Mouse (Mus musculus) MEL (cell line): ENCODE measurements at regions not wholly inside any gene's neighbourhood (a gene's known extent, or its start where the extent isn't known, plus 50 kb on each side); places are given as distances from the start of the nearest gene placed in this dataset.

Source experiments
- DNase-seq: peaks from one replicate; pipeline ENCODE4 v3.0.0; 2011; ENCODE audit warnings: low read depth, low spot score
- H3K27ac ChIP-seq: 2 replicates; pipeline ENCODE4 v1.5.1; 2012; ENCODE audit warnings: low read depth, mild to moderate bottlenecking, control low read depth, low read length, moderate library complexity; ENCODE audit not compliant: control insufficient read depth
- H3K27me3 ChIP-seq, 2 experiments: fragments of 150-350 bp in 1 of 2; sonication (generic) in 1 of 2; 2 replicates each; pipeline ENCODE4 v1.6.1; 2012; ENCODE audit warnings: low read length in 2 of 2, mild to moderate bottlenecking in 2 of 2, improper control_type of control experiment in 1 of 2, moderate library complexity in 1 of 2; ENCODE audit not compliant: insufficient read depth in 2 of 2, control insufficient read depth in 1 of 2
- H3K36me3 ChIP-seq, 2 experiments: 2 replicates each; pipeline ENCODE4 v1.6.1; 2012 to 2014; ENCODE audit warnings: low read length in 2 of 2, improper control_type of control experiment in 1 of 2, inconsistent platforms in 1 of 2, mild to moderate bottlenecking in 1 of 2; ENCODE audit not compliant: insufficient read depth in 2 of 2, control insufficient read depth in 1 of 2
- H3K4me1 ChIP-seq, 2 experiments: fragments of 150-350 bp in 1 of 2; sonication (generic) in 1 of 2; 2 replicates each; pipeline ENCODE4 v1.6.1; 2012; ENCODE audit warnings: low read length in 2 of 2, improper control_type of control experiment in 1 of 2, mild to moderate bottlenecking in 1 of 2; ENCODE audit not compliant: insufficient read depth in 2 of 2, control insufficient read depth in 1 of 2
- H3K4me3 ChIP-seq, 2 experiments: fragments of 150-350 bp in 1 of 2; sonication (generic) in 1 of 2; 2 replicates each; pipeline ENCODE4 v1.5.1; 2012; ENCODE audit warnings: low read depth in 2 of 2, low read length in 2 of 2, mild to moderate bottlenecking in 2 of 2, moderate library complexity in 2 of 2, control low read depth in 1 of 2, improper control_type of control experiment in 1 of 2; ENCODE audit not compliant: control insufficient read depth in 1 of 2, insufficient read depth in 1 of 2
- H3K79me2 ChIP-seq: 2 replicates; pipeline ENCODE4 v1.6.1; 2012; ENCODE audit warnings: mild to moderate bottlenecking, low read length, moderate library complexity; ENCODE audit not compliant: control insufficient read depth, poor library complexity, insufficient read depth
- H3K9ac ChIP-seq: 2 replicates; pipeline ENCODE4 v1.6.1; 2012; ENCODE audit warnings: low read depth, mild to moderate bottlenecking, control low read depth, low read length, moderate library complexity; ENCODE audit not compliant: control insufficient read depth, poor library complexity, severe bottlenecking
- H3K9me3 ChIP-seq: fragments of 150-350 bp; sonication (generic); replicated peaks from 2 replicates; pipeline ENCODE4 v1.6.1; 2012; ENCODE audit warnings: mild to moderate bottlenecking, low read length, improper control_type of control experiment, moderate library complexity; ENCODE audit not compliant: insufficient read depth
- CHD1 ChIP-seq: IDR thresholded peaks from 2 replicates; pipeline ENCODE4 v1.6.1; 2012; ENCODE audit warnings: low read depth, mild to moderate bottlenecking, inconsistent platforms, low read length, improper control_type of control experiment
- CHD2 ChIP-seq: IDR thresholded peaks from 2 replicates; pipeline ENCODE4 v1.6.1; 2011; ENCODE audit warnings: low read length, improper control_type of control experiment
- E2F4 ChIP-seq: IDR thresholded peaks from 2 replicates; pipeline ENCODE4 v1.6.1; 2011; ENCODE audit warnings: low read depth, low read length, improper control_type of control experiment, borderline replicate concordance
- ELF1 ChIP-seq: IDR thresholded peaks from 2 replicates; pipeline ENCODE4 v1.6.1; 2014; ENCODE audit warnings: low read depth, mild to moderate bottlenecking, inconsistent platforms, low read length, improper control_type of control experiment, moderate library complexity
- EP300 ChIP-seq, 2 experiments: IDR thresholded peaks; 2 replicates each; pipeline ENCODE4 v1.6.1; 2011; ENCODE audit warnings: improper control_type of control experiment in 2 of 2, low read length in 2 of 2, low read depth in 1 of 2, mild to moderate bottlenecking in 1 of 2
- GATA1 ChIP-seq: IDR thresholded peaks from 2 replicates; pipeline ENCODE4 v1.6.1; 2011; ENCODE audit warnings: low read depth, low read length, improper control_type of control experiment
- KAT2A ChIP-seq: conservative IDR thresholded peaks from 2 replicates; pipeline ENCODE4 v1.6.1; 2012; ENCODE audit warnings: low read depth, low read length, improper control_type of control experiment, inconsistent platforms
- MAFK ChIP-seq: IDR thresholded peaks from 2 replicates; pipeline ENCODE4 v1.6.1; 2011; ENCODE audit warnings: low read depth, mild to moderate bottlenecking, low read length, improper control_type of control experiment, borderline replicate concordance
- MAX ChIP-seq: IDR thresholded peaks from 2 replicates; pipeline ENCODE4 v1.6.1; 2011; ENCODE audit warnings: low read length, improper control_type of control experiment
- MAZ ChIP-seq: IDR thresholded peaks from 2 replicates; pipeline ENCODE4 v1.6.1; 2012; ENCODE audit warnings: low read depth, mild to moderate bottlenecking, inconsistent platforms, low read length, improper control_type of control experiment
- MEF2A ChIP-seq: IDR thresholded peaks from 2 replicates; pipeline ENCODE4 v1.6.1; 2014; ENCODE audit warnings: low read depth, mild to moderate bottlenecking, inconsistent platforms, low read length, improper control_type of control experiment; ENCODE audit not compliant: poor library complexity, insufficient replicate concordance, severe bottlenecking; ENCODE audit errors: extremely low read depth
- MXI1 ChIP-seq: IDR thresholded peaks from 2 replicates; pipeline ENCODE4 v1.6.1; 2011; ENCODE audit warnings: mild to moderate bottlenecking, low read depth, low read length, improper control_type of control experiment
- MYC ChIP-seq: IDR thresholded peaks from 2 replicates; pipeline ENCODE4 v1.6.1; 2011; ENCODE audit warnings: low read depth, mild to moderate bottlenecking, low read length, improper control_type of control experiment, moderate library complexity
- NRF1 ChIP-seq: IDR thresholded peaks from 2 replicates; pipeline ENCODE4 v1.6.1; 2014; ENCODE audit warnings: low read depth, mild to moderate bottlenecking, inconsistent platforms, low read length, improper control_type of control experiment, moderate library complexity; ENCODE audit not compliant: poor library complexity, insufficient read depth, severe bottlenecking
- POLR2A ChIP-seq, 2 experiments: IDR thresholded peaks; 2 replicates each; pipeline ENCODE4 v1.6.1; 2011 to 2012; ENCODE audit warnings: low read length in 2 of 2, mild to moderate bottlenecking in 2 of 2, control low read depth in 1 of 2, improper control_type of control experiment in 1 of 2, low read depth in 1 of 2, moderate library complexity in 1 of 2; ENCODE audit not compliant: control insufficient read depth in 1 of 2, insufficient read depth in 1 of 2, poor library complexity in 1 of 2
- POLR2AphosphoS2 ChIP-seq: IDR thresholded peaks from 2 replicates; pipeline ENCODE4 v1.6.1; 2011; ENCODE audit warnings: low read length, improper control_type of control experiment
- RAD21 ChIP-seq: IDR thresholded peaks from 2 replicates; pipeline ENCODE4 v1.6.1; 2011; ENCODE audit warnings: mild to moderate bottlenecking, low read depth, low read length, improper control_type of control experiment
- RCOR1 ChIP-seq: IDR thresholded peaks from 2 replicates; pipeline ENCODE4 v1.6.1; 2012; ENCODE audit warnings: low read depth, mild to moderate bottlenecking, inconsistent platforms, low read length, improper control_type of control experiment
- SIN3A ChIP-seq: IDR thresholded peaks from 2 replicates; pipeline ENCODE4 v1.6.1; 2012; ENCODE audit warnings: low read length, improper control_type of control experiment, inconsistent platforms
- SMC3 ChIP-seq: IDR thresholded peaks from 2 replicates; pipeline ENCODE4 v1.6.1; 2011; ENCODE audit warnings: low read depth, low read length, improper control_type of control experiment
- TBP ChIP-seq: IDR thresholded peaks from 2 replicates; pipeline ENCODE4 v1.8.0; 2011; ENCODE audit warnings: low read depth, low read length, improper control_type of control experiment
- TCF12 ChIP-seq: IDR thresholded peaks from 2 replicates; pipeline ENCODE4 v1.6.1; 2014; ENCODE audit warnings: low read depth, mild to moderate bottlenecking, inconsistent platforms, low read length, improper control_type of control experiment, moderate library complexity
- UBTF ChIP-seq: IDR thresholded peaks from 2 replicates; pipeline ENCODE4 v1.6.1; 2012; ENCODE audit warnings: low read depth, mild to moderate bottlenecking, inconsistent platforms, low read length, improper control_type of control experiment, moderate library complexity, borderline replicate concordance; ENCODE audit not compliant: insufficient read depth
- USF1 ChIP-seq: IDR thresholded peaks from 2 replicates; pipeline ENCODE4 v1.6.1; 2014; ENCODE audit warnings: low read depth, mild to moderate bottlenecking, inconsistent platforms, low read length, improper control_type of control experiment, moderate library complexity
- ZKSCAN1 ChIP-seq: IDR thresholded peaks from 2 replicates; pipeline ENCODE4 v1.6.1; 2012; ENCODE audit warnings: low read depth, mild to moderate bottlenecking, inconsistent platforms, low read length, improper control_type of control experiment, moderate library complexity
- ZNF384 ChIP-seq: IDR thresholded peaks from 2 replicates; pipeline ENCODE4 v1.6.1; 2012; ENCODE audit warnings: low read depth, mild to moderate bottlenecking, inconsistent platforms, low read length, improper control_type of control experiment

- H3K27me3 ChIP-seq: no peaks in the 10 kb centered on the region
- no peak for DNase-seq
- no peaks in the 10 kb centered on the region for H3K4me1 ChIP-seq
Observed at GRCm38 (mm10) chr1:121176541-121176940, 155.8 kb downstream of the Insig2 start.

GRCm38 (mm10) chr1:121177136-121177907 is 155.1 kb downstream of the Insig2 start:
- no peaks in the 10 kb centered on the region for H3K9me3 ChIP-seq

More at GRCm38 (mm10) chr1:121176541-121176940, 155.8 kb downstream of the Insig2 start:
- Histone ChIP-seq H3K27ac (no peak overlapping the region), H3K79me2 (no peaks in the 10 kb centered on the region), H3K36me3 (no peaks in the 10 kb centered on the region), H3K9me3 (no peaks in the 10 kb centered on the region), H3K9ac (no peak overlapping the region), H3K4me3 (no peak overlapping the region)
- TF ChIP-seq USF1: no peak
- TF ChIP-seq KAT2A: no peak

GRCm38 (mm10) chr1:121177908-121178311 is 154.5 kb downstream of the Insig2 start:
- TF ChIP-seq SIN3A (no peak), NRF1 (no peak), MEF2A (no peak), MAX (no peak), MXI1 (no peak), EP300 (IDR thresholded peaks at IDR 0.05; ENCODE audit: low read depth in 1 of 2, low read length in 2 of 2) (no peak), RAD21 (no peak), RCOR1 (no peak), ZKSCAN1 (no peak), E2F4 (no peak), ELF1 (no peak), ZNF384 (no peak), UBTF (no peak), MYC (no peak), POLR2AphosphoS2 (no peak), SMC3 (no peak)
- TF ChIP-seq, all 39 proteins: peak for 0

More at GRCm38 (mm10) chr1:121177136-121177907, 155.1 kb downstream of the Insig2 start:
- H3K27ac ChIP-seq: no peak overlapping the region
- no peak overlapping the region for H3K9ac ChIP-seq
- no peaks in the 10 kb centered on the region for H3K79me2 ChIP-seq
- H3K27me3 ChIP-seq: no peaks in the 10 kb centered on the region
- no peak overlapping the region for H3K4me3 ChIP-seq
- TF ChIP-seq MAFK: no peak
- no peak for TF ChIP-seq ELF1
- no peak for TF ChIP-seq CHD2
- TF ChIP-seq NRF1: no peak
- TF ChIP-seq TBP: no peak
- no peak for TF ChIP-seq UBTF
- TF ChIP-seq CHD1: no peak
- TF ChIP-seq GATA1: no peak
- no peak for TF ChIP-seq RCOR1
- TF ChIP-seq SMC3: no peak
- TF ChIP-seq MAZ: no peak
- TF ChIP-seq TCF12: no peak
- no peak for TF ChIP-seq POLR2A (IDR thresholded peaks at IDR 0.05; ENCODE audit: control insufficient read depth in 1 of 2, insufficient read depth in 1 of 2, low read depth in 1 of 2, low read length in 2 of 2, poor library complexity in 1 of 2)
- no peak for DNase-seq
- no peaks in the 10 kb centered on the region for H3K4me1 ChIP-seq
- no peaks in the 10 kb centered on the region for H3K36me3 ChIP-seq

More at GRCm38 (mm10) chr1:121177908-121178311, 154.5 kb downstream of the Insig2 start:
- no peak overlapping the region for H3K4me3 ChIP-seq
- H3K79me2 ChIP-seq: no peaks in the 10 kb centered on the region
- H3K9ac ChIP-seq: no peak overlapping the region
- H3K4me1 ChIP-seq: no peaks in the 10 kb centered on the region
- H3K9me3 ChIP-seq: no peaks in the 10 kb centered on the region
- no peaks in the 10 kb centered on the region for H3K36me3 ChIP-seq
- H3K27me3 ChIP-seq: no peaks in the 10 kb centered on the region
- no peak overlapping the region for H3K27ac ChIP-seq
- DNase-seq: no peak
